Mouse (Mus musculus): Measurements from ENCODE around the gene Oas3. TPM values are rescaled to one million over a fixed set of nuclear protein-coding genes. Genes with fewer than 3 reads are reported as not detected.
A peak's percentile ranks its signal among the peaks of the same experiment; 100 is the strongest.

The Oas3 gene
- polyA plus RNA-seq, 1 experiment from 2014 or later: 0.40 TPM

GRCm38 (mm10) chr5:120787042-120787441 is 9.6 kb upstream of the Oas3 start:
- Histone ChIP-seq H3K9me3 (ENCODE audit: control insufficient read depth, low read length) (no peaks in the 10 kb centered on the region), H3K27ac (replicated peaks) (no peak overlapping the region), H3K36me3 (ENCODE audit: control insufficient read depth, insufficient read depth, low read length) (no peaks in the 10 kb centered on the region), H3K4me3 (ENCODE audit: low read depth, low read length) (no peak overlapping the region), H3K27me3 (ENCODE audit: control insufficient read depth, insufficient read depth, low read length) (no peaks in the 10 kb centered on the region), H3K4me1 (replicated peaks; ENCODE audit: control insufficient read depth, insufficient read depth) (no peaks in the 10 kb centered on the region), H3K9ac (ENCODE audit: low read length) (no peak overlapping the region), H3K4me2 (replicated peaks; ENCODE audit: low read depth) (no peak overlapping the region)
- no peak for DNase-seq (ENCODE audit: low spot score)
- 52% methylated on average over 3 of the region's 3 CpGs for WGBS
- TF ChIP-seq CTCF (IDR thresholded peaks at IDR 0.05; ENCODE audit: low read depth) (no peak), EP300 (optimal IDR thresholded peaks at IDR 0.05) (no peak)
- no peak for ATAC-seq (ENCODE audit: low FRiP score, low TSS enrichment)

GRCm38 (mm10) chr5:120782446-120782845 is 5.0 kb upstream of the Oas3 start:
- WGBS: 65% methylated on average over 2 of the region's 2 CpGs

GRCm38 (mm10) chr5:120781646-120782045 is 4.2 kb upstream of the Oas3 start:
- H3K4me3 ChIP-seq (ENCODE audit: low read depth, low read length): no peak overlapping the region
- WGBS: 100% methylated on average over 1 of the region's 1 CpGs

More at GRCm38 (mm10) chr5:120782446-120782845, 5.0 kb upstream of the Oas3 start:
- H3K4me1 ChIP-seq (replicated peaks; ENCODE audit: control insufficient read depth, insufficient read depth): no peaks in the 10 kb centered on the region
- H3K4me2 ChIP-seq (replicated peaks; ENCODE audit: low read depth): no peak overlapping the region
- no peaks in the 10 kb centered on the region for H3K27me3 ChIP-seq (ENCODE audit: control insufficient read depth, insufficient read depth, low read length)
- H3K9me3 ChIP-seq (ENCODE audit: control insufficient read depth, low read length): no peaks in the 10 kb centered on the region
- H3K27ac ChIP-seq (replicated peaks): no peak overlapping the region
- H3K4me3 ChIP-seq (ENCODE audit: low read depth, low read length): no peak overlapping the region
- no peak overlapping the region for H3K9ac ChIP-seq (ENCODE audit: low read length)
- ATAC-seq (ENCODE audit: low FRiP score, low TSS enrichment) (no peak), DNase-seq (ENCODE audit: low spot score) (no peak)
- TF ChIP-seq EP300 (optimal IDR thresholded peaks at IDR 0.05): no peak
- no peak for TF ChIP-seq CTCF (IDR thresholded peaks at IDR 0.05; ENCODE audit: low read depth)
- no peaks in the 10 kb centered on the region for H3K36me3 ChIP-seq (ENCODE audit: control insufficient read depth, insufficient read depth, low read length)

GRCm38 (mm10) chr5:120779922-120780321 is 2.5 kb upstream of the Oas3 start:
- no peak overlapping the region for H3K9ac ChIP-seq (ENCODE audit: low read length)
- H3K36me3 ChIP-seq (ENCODE audit: control insufficient read depth, insufficient read depth, low read length): no peaks in the 10 kb centered on the region
- ATAC-seq (ENCODE audit: low FRiP score, low TSS enrichment) (no peak), DNase-seq (ENCODE audit: low spot score) (no peak)
- no peak overlapping the region for H3K27ac ChIP-seq (replicated peaks)
- 32% methylated on average over 3 of the region's 3 CpGs for WGBS
- no peak overlapping the region for H3K4me2 ChIP-seq (replicated peaks; ENCODE audit: low read depth)
- no peaks in the 10 kb centered on the region for H3K4me1 ChIP-seq (replicated peaks; ENCODE audit: control insufficient read depth, insufficient read depth)
- H3K4me3 ChIP-seq (ENCODE audit: low read depth, low read length): no peak overlapping the region
- H3K27me3 ChIP-seq (ENCODE audit: control insufficient read depth, insufficient read depth, low read length): no peaks in the 10 kb centered on the region
- no peaks in the 10 kb centered on the region for H3K9me3 ChIP-seq (ENCODE audit: control insufficient read depth, low read length)
- no peak for TF ChIP-seq CTCF (IDR thresholded peaks at IDR 0.05; ENCODE audit: low read depth)
- no peak for TF ChIP-seq EP300 (optimal IDR thresholded peaks at IDR 0.05)

More at GRCm38 (mm10) chr5:120781646-120782045, 4.2 kb upstream of the Oas3 start:
- H3K27me3 ChIP-seq (ENCODE audit: control insufficient read depth, insufficient read depth, low read length): no peaks in the 10 kb centered on the region
- ATAC-seq (ENCODE audit: low FRiP score, low TSS enrichment) (no peak), DNase-seq (ENCODE audit: low spot score) (no peak)
- no peaks in the 10 kb centered on the region for H3K4me1 ChIP-seq (replicated peaks; ENCODE audit: control insufficient read depth, insufficient read depth)
- no peaks in the 10 kb centered on the region for H3K9me3 ChIP-seq (ENCODE audit: control insufficient read depth, low read length)
- no peak overlapping the region for H3K9ac ChIP-seq (ENCODE audit: low read length)
- peak; percentile 33 for TF ChIP-seq CTCF (IDR thresholded peaks at IDR 0.05; ENCODE audit: low read depth)
- TF ChIP-seq EP300 (optimal IDR thresholded peaks at IDR 0.05): no peak
- no peaks in the 10 kb centered on the region for H3K36me3 ChIP-seq (ENCODE audit: control insufficient read depth, insufficient read depth, low read length)
- H3K4me2 ChIP-seq (replicated peaks; ENCODE audit: low read depth): no peak overlapping the region
- H3K27ac ChIP-seq (replicated peaks): no peak overlapping the region

GRCm38 (mm10) chr5:120778941-120779340 is 1.5 kb upstream of the Oas3 start:
- 61% methylated on average over 2 of the region's 2 CpGs for WGBS
- ATAC-seq (ENCODE audit: low FRiP score, low TSS enrichment) (no peak), DNase-seq (ENCODE audit: low spot score) (no peak)
- Histone ChIP-seq H3K4me3 (ENCODE audit: low read depth, low read length) (no peak overlapping the region), H3K27ac (replicated peaks) (no peak overlapping the region), H3K27me3 (ENCODE audit: control insufficient read depth, insufficient read depth, low read length) (no peaks in the 10 kb centered on the region), H3K4me2 (replicated peaks; ENCODE audit: low read depth) (no peak overlapping the region), H3K9ac (ENCODE audit: low read length) (no peak overlapping the region), H3K36me3 (ENCODE audit: control insufficient read depth, insufficient read depth, low read length) (no peaks in the 10 kb centered on the region), H3K4me1 (replicated peaks; ENCODE audit: control insufficient read depth, insufficient read depth) (no peaks in the 10 kb centered on the region), H3K9me3 (ENCODE audit: control insufficient read depth, low read length) (no peaks in the 10 kb centered on the region)
- TF ChIP-seq EP300 (optimal IDR thresholded peaks at IDR 0.05) (no peak), CTCF (IDR thresholded peaks at IDR 0.05; ENCODE audit: low read depth) (no peak)

GRCm38 (mm10) chr5:120776801-120777200 is 660 bp downstream of the Oas3 start:
- ATAC-seq (ENCODE audit: low FRiP score, low TSS enrichment) (no peak), DNase-seq (ENCODE audit: low spot score) (no peak)
- TF ChIP-seq EP300 (optimal IDR thresholded peaks at IDR 0.05): no peak
- no peak for TF ChIP-seq CTCF (IDR thresholded peaks at IDR 0.05; ENCODE audit: low read depth)
- Histone ChIP-seq H3K4me1 (replicated peaks; ENCODE audit: control insufficient read depth, insufficient read depth) (no peaks in the 10 kb centered on the region), H3K4me2 (replicated peaks; ENCODE audit: low read depth) (no peak overlapping the region), H3K9me3 (ENCODE audit: control insufficient read depth, low read length) (no peaks in the 10 kb centered on the region), H3K27me3 (ENCODE audit: control insufficient read depth, insufficient read depth, low read length) (no peaks in the 10 kb centered on the region), H3K27ac (replicated peaks) (no peak overlapping the region), H3K4me3 (ENCODE audit: low read depth, low read length) (no peak overlapping the region), H3K36me3 (ENCODE audit: control insufficient read depth, insufficient read depth, low read length) (no peaks in the 10 kb centered on the region), H3K9ac (ENCODE audit: low read length) (no peak overlapping the region)
- 63% methylated on average over 5 of the region's 5 CpGs for WGBS
